Mouse (Mus musculus) stomach, embryonic 14.5 days (tissue): ENCODE results near the gene Sebox. TPM values are rescaled to one million over a fixed set of nuclear protein-coding genes. Genes with fewer than 3 reads are reported as not detected.

Experiments
- ATAC-seq: fragments of 200-750 bp; cut with Nextera tagmentation; 2 replicates; pipeline ENCODE4 v1.8.0; 2017; ENCODE audit warnings: low read depth, moderate TSS enrichment; ENCODE audit not compliant: insufficient number of reproducible peaks, insufficient read depth, low FRiP score
- H3K27ac ChIP-seq: fragments of 300-500 bp; sonication (generic); 2 replicates; pipeline ENCODE4 v1.5.1; 2014; ENCODE audit warnings: mild to moderate bottlenecking, low read length, moderate library complexity, mixed read lengths
- H3K27me3 ChIP-seq: fragments of 300-500 bp; sonication (generic); 2 replicates; pipeline ENCODE4 v1.6.1; 2014; ENCODE audit warnings: low read length, control low read depth, mixed read lengths; ENCODE audit not compliant: control insufficient read depth, insufficient read depth
- H3K36me3 ChIP-seq: fragments of 300-500 bp; sonication (generic); 2 replicates; pipeline ENCODE4 v1.6.1; 2014; ENCODE audit warnings: mild to moderate bottlenecking, control low read depth, low read length, moderate library complexity, mixed read lengths; ENCODE audit not compliant: control insufficient read depth, insufficient read depth
- H3K4me1 ChIP-seq: fragments of 300-500 bp; sonication (generic); 2 replicates; pipeline ENCODE4 v1.6.1; 2014; ENCODE audit warnings: low read length, control low read depth, mixed read lengths; ENCODE audit not compliant: control insufficient read depth, insufficient read depth
- H3K4me2 ChIP-seq: fragments of 300-500 bp; sonication (generic); replicated peaks from 2 replicates; pipeline ENCODE4 v1.6.1; 2014; ENCODE audit warnings: low read depth, low read length, control low read depth
- H3K4me3 ChIP-seq: fragments of 300-500 bp; sonication (generic); 2 replicates; pipeline ENCODE4 v1.5.1; 2014; ENCODE audit warnings: low read depth, low read length, control low read depth
- H3K9ac ChIP-seq: fragments of 300-500 bp; sonication (generic); replicated peaks from 2 replicates; pipeline ENCODE4 v1.6.1; 2014; ENCODE audit warnings: low read depth, mild to moderate bottlenecking, control low read depth, low read length, moderate library complexity, mixed read lengths
- H3K9me3 ChIP-seq: fragments of 300-500 bp; sonication (generic); 2 replicates; pipeline ENCODE4 v1.6.1; 2016; ENCODE audit warnings: low read depth, low read length, control low read depth; ENCODE audit not compliant: control insufficient read depth
- WGBS: fragments of 180-500 bp; shearing (Covaris S2); extraction: QIAGEN DNeasy Blood & Tissue Kit; methylation state at CpG from one replicate; pipeline ENCODE4 v1.1.7; 2014; 5-methylcytosine and 5-hydroxymethylcytosine counted together
- polyA plus RNA-seq: library from polyadenylated mRNA; unstranded; fragments of >200 nt; fragmentation: Nextera tagmentation; extraction: Ambion mirVana; gene quantifications from 2 replicates; pipeline ENCODE4 v1.2.1, GENCODE M21; 2014

The Sebox gene
- polyA plus RNA-seq, 1 experiment from 2014 or later = not detected

DNA sequence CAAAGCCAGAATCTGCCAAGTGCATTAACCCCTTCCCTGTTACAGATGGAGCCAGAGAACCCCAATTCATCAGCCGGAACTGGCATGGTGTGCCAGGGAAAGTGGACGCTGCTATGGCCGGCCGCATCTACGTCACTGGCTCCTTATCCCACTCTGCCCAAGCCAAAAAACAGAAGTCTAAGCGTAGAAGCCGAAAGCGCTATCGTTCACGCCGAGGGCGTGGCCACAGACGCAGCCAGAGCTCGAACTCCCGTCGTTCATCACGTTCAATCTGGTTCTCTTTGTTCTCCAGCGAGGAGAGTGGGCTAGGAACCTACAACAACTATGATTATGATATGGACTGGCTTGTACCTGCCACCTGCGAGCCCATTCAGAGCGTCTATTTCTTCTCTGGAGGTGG, 1.7 kb upstream of the Sebox start:
- Histone ChIP-seq H3K4me1 (no peaks in the 10 kb centered on the region), H3K27me3 (peaks cover 6% of the 10 kb centered on the region), H3K36me3 (no peaks in the 10 kb centered on the region), H3K4me3 (no peak overlapping the region), H3K9me3 (no peaks in the 10 kb centered on the region), H3K4me2 (no peak overlapping the region), H3K9ac (no peak overlapping the region), H3K27ac (no peak overlapping the region)
- ATAC-seq = no peak
- WGBS = 76% methylated on average over 20 of the region's 20 CpGs

DNA sequence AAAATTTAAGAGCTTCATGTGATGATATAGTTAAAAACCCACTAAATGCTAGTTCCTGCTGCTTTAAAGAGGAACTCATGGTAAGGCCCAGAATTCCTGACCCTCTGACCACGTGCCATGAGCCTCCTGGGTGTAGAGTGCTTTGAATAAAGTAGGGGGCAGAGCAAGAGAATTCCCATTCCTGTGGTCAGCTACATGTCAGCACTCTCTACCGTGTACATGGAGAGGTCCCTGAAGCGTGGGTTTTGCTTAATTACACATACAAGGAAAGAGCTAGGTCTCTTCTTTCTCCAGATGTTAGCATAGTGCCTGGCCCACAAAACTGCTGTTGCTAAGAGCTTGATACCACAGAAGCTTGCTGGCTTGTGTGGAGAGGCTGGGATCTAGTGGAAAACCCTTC, 2.2 kb downstream of the Sebox start:
- H3K9ac ChIP-seq = no peak overlapping the region
- no peak overlapping the region for H3K27ac ChIP-seq
- no peak overlapping the region for H3K4me2 ChIP-seq
- H3K36me3 ChIP-seq = peaks cover 16% of the 10 kb centered on the region
- WGBS = 71% methylated on average over 3 of the region's 3 CpGs
- H3K4me1 ChIP-seq = no peaks in the 10 kb centered on the region
- ATAC-seq = no peak
- no peaks in the 10 kb centered on the region for H3K27me3 ChIP-seq
- H3K9me3 ChIP-seq = no peaks in the 10 kb centered on the region
- H3K4me3 ChIP-seq = no peak overlapping the region

DNA sequence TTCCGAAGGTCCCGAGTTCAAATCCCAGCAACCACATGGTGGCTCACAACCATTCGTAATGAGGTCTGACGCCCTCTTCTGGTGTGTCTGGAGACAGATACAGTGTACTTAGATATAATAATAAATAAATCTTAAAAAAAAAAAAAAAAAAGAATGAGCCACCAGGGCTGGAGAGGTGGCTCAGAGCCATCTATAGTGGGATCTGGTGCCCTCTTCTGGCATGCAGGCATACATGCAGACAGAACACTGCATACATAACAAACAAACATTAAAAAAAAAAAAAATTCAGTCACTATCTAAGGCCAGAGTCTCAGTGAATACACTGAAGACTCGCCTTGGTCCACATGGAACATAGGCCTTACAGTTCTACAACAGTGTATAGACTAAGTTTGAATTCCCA, 5.9 kb downstream of the Sebox start:
- no peak for ATAC-seq
- WGBS = 77% methylated on average over 5 of the region's 5 CpGs

DNA sequence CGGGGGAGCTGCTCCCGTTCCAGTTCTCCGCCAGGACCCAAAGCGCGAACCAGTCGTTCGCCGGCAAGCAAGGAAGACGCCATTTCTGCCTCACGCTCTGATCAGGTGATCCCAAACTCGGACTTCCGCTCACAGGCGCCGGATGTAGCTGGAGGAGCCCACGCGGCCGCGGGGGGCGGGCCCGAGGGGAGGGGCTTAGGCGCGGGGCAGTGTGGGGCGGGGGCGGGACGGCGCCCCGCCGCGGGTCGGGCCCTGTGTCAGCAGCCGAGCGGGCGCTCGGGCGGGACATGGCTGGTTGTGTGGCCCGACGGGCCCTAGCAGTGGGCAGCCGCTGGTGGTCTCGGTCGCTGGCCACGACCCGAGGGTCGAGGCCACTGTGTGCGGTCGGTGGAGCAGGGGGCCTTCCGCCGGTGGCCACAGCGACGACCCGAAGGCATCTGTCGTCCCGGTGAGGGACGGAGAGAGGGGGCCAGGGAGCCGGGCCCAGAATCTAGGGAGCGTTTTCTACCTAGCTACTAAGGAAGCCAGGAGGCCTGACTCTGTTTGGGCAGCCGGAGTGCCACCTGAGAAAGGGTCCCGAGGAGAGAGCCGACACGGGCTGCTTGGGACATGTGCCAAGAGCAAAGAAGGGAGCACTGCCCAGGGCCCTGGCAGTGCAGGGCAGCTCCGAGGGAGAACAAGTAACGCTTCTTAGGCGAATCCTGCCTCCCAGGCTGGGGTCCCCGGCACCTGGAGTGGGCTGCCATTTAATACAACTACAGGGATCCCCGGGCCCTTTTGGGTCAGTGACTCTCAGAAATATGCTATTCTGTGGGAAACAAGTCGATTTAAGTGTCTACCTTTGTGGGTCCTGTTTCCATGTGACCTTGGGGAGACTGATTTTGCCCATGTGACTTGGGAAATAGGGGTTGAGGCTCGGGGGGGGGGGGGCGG, 9.0 kb downstream of the Sebox start, which contains the start of the genes Tmem199 and Poldip2:
Tmem199 (minus strand) TSS at position 148 of the 933 bp plus-strand sequence.
Poldip2 (plus strand) TSS at position 169 of the 933 bp plus-strand sequence.
- peaks cover 11% of the 10 kb centered on the region; the same call in 1 of the 2 replicates for H3K4me1 ChIP-seq
- WGBS = under 1% methylated on average over 61 of the region's 67 CpGs
- H3K4me2 ChIP-seq = peak within 1 kb of the TSS; percentile 91
- peak within 1 kb of the TSS; percentile 94 for H3K4me3 ChIP-seq
- H3K27ac ChIP-seq = peak within 1 kb of the TSS; percentile 84; the same call in 1 of the 2 replicates
- H3K27me3 ChIP-seq = no peaks in the 10 kb centered on the region
- H3K9me3 ChIP-seq = no peaks in the 10 kb centered on the region
- H3K9ac ChIP-seq = peak within 1 kb of the TSS; percentile 95
- peaks cover 29% of the 10 kb centered on the region for H3K36me3 ChIP-seq
- ATAC-seq = peak; percentile 96

More for the DNA sequence above, 5.9 kb downstream of the Sebox start:
- peaks cover 16% of the 10 kb centered on the region for H3K36me3 ChIP-seq
- no peaks in the 10 kb centered on the region for H3K27me3 ChIP-seq
- H3K4me2 ChIP-seq = no peak overlapping the region
- no peak overlapping the region for H3K27ac ChIP-seq
- peaks cover 11% of the 10 kb centered on the region; the same call in 1 of the 2 replicates for H3K4me1 ChIP-seq
- H3K4me3 ChIP-seq = no peak overlapping the region
- H3K9ac ChIP-seq = no peak overlapping the region
- no peaks in the 10 kb centered on the region for H3K9me3 ChIP-seq

DNA sequence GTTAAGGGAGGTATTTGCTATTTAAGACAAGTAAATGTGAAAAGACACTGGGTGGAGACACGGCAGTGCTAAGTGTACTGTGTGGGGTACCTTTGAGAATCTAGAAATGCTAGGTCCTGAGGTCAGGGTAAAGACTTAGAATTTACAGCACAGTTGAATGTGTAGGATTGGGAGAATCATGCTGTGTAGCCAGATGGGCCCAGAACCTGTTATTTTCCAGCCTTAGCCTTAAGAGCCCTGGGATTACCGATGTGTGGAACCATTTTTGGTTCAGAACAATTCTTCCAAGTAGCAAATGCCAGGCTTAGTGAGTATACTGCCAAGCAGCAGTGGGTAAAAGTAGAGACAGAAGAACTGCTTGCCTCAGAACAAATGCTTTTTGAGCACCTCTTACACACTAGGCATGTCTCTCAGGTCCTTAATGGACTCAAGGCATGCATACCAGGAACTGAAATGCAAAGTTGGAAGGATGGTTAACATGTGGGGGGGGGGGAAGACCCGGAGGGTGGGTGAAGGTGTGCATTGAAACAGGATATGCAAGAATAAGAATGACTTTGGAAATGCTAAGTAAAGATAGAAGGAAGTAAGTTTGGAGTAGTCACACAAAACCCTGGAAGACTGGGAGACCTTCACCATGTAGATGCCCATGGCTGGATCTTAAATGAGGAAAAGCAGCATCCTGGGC, 10.0 kb downstream of the Sebox start:
- WGBS = 74% methylated on average over 3 of the region's 3 CpGs
- peaks cover 29% of the 10 kb centered on the region for H3K36me3 ChIP-seq
- no peak overlapping the region for H3K27ac ChIP-seq
- H3K9me3 ChIP-seq = no peaks in the 10 kb centered on the region
- no peaks in the 10 kb centered on the region for H3K27me3 ChIP-seq
- ATAC-seq = no peak
- H3K9ac ChIP-seq = peak overlapping the region; percentile 95; the same call in 1 of the 2 replicates
- H3K4me1 ChIP-seq = peaks cover 11% of the 10 kb centered on the region; the same call in 1 of the 2 replicates
- peak overlapping the region; percentile 94 for H3K4me3 ChIP-seq
- peak overlapping the region; percentile 91 for H3K4me2 ChIP-seq

DNA sequence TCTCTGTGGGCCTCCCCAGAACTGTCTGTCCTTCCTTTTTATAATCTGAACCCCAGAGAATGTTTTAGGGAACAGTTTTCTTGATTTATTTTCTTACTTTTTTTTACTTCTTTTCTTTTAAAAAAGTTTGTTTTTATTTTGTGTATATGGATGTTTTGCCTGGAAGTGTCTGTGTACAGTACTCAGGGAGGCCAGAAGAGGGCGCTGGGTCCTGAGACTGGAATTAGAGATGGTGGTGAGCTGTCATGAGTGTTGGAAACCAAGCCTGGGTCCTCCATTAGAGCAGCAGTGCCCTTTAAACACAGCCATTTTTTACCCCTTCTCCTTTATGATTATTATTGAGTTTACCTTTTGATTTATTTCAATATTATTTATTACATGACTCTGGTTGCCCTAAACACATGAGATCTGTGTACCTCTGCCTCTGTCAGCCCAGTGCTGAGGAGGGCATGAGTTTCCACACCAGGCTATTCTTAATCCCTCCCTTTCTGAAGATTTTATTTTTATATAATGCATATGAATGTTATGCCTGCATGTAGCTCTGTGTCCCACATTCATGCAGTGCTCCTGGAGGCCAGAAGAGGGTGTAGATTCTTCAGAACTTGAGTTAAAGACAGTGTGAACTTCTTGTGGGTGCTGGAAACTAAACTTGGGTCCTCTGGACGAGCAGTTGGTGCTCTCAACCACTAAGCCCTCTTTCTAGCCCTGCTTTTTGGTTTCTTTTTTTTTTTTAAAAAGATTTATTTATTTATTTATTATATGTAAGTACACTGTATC, 12.5 kb downstream of the Sebox start:
- Histone ChIP-seq H3K4me2 (no peak overlapping the region), H3K9me3 (no peaks in the 10 kb centered on the region), H3K36me3 (peaks cover 41% of the 10 kb centered on the region), H3K27ac (no peak overlapping the region), H3K9ac (no peak overlapping the region), H3K27me3 (no peaks in the 10 kb centered on the region), H3K4me3 (no peak overlapping the region), H3K4me1 (peaks cover 11% of the 10 kb centered on the region; the same call in 1 of the 2 replicates)
- ATAC-seq = no peak
- WGBS = 68% methylated on average over 2 of the region's 2 CpGs

DNA sequence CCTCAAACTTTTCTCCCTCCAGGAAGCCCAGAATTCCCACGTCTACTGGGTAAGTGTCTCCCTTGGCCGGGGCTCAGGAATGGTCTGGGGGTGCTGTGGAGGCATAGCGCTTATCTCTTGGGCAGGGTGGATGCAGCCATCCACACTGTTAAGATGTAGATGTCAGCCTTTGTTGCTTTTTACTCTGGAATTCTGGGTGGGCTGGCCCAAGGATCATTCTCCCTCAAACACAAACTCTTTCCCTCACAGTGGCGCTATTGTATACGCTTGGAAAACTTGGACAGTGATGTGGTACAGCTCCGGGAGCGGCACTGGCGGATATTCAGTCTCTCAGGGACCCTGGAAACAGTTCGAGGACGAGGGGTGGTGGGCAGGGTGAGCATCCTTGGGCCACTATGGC, 15.7 kb downstream of the Sebox start:
- H3K4me2 ChIP-seq = no peak overlapping the region
- no peak overlapping the region for H3K4me3 ChIP-seq
- ATAC-seq = no peak
- H3K27me3 ChIP-seq = no peaks in the 10 kb centered on the region
- peaks cover 73% of the 10 kb centered on the region for H3K36me3 ChIP-seq
- H3K27ac ChIP-seq = no peak overlapping the region
- H3K4me1 ChIP-seq = no peaks in the 10 kb centered on the region
- 92% methylated on average over 10 of the region's 10 CpGs for WGBS
- no peak overlapping the region for H3K9ac ChIP-seq
- H3K9me3 ChIP-seq = no peaks in the 10 kb centered on the region

DNA sequence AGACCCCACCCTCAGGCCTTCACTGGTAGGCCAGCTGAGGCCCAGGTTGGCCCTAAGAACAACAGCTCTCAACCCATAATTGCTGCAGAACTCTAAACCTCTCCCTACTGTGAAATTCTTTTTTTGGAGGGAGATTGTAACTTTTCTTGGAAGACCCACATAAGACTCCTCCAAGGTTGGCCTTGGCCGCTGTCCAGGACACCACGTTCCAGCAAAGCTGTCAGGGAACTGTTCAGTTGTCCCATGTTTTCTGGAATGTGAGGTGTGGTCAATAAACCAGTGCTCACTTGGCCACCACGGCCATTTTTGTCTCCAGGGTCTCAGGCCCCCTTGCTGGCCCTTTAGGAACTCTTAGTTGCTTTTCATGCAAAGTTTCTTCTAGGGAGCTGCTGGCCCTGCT, 18.6 kb downstream of the Sebox start:
- Histone ChIP-seq H3K4me2 (no peak overlapping the region), H3K4me1 (no peaks in the 10 kb centered on the region), H3K4me3 (no peak overlapping the region), H3K9ac (no peak overlapping the region), H3K36me3 (peaks cover 83% of the 10 kb centered on the region), H3K9me3 (no peaks in the 10 kb centered on the region), H3K27me3 (no peaks in the 10 kb centered on the region), H3K27ac (no peak overlapping the region)
- no peak for ATAC-seq
- WGBS = 88% methylated on average over 3 of the region's 3 CpGs
